Mouse (Mus musculus) midbrain, postnatal 0 days (tissue): ENCODE measurements around the gene Banp. TPM values are rescaled to one million over a fixed set of nuclear protein-coding genes. Genes with fewer than 3 reads are reported as not detected.
A peak's percentile ranks its signal among the peaks of the same experiment; 100 is the strongest.

ENCODE experiments used
- ATAC-seq: fragments of 200-750 bp; cut with Nextera tagmentation; 2 replicates; pipeline ENCODE4 v1.8.0; 2017; ENCODE audit warnings: moderate number of reproducible peaks, mild to moderate bottlenecking, moderate TSS enrichment, moderate library complexity; ENCODE audit not compliant: low FRiP score
- DNase-seq: peaks from one replicate; pipeline ENCODE4 v3.0.0-alpha.2; 2015; ENCODE audit warnings: low spot score
- H3K27ac ChIP-seq: fragments of 300-500 bp; sonication (generic); 2 replicates; pipeline ENCODE4 v1.5.1; 2014; ENCODE audit warnings: low read depth, mild to moderate bottlenecking, low read length, mixed read lengths
- H3K27me3 ChIP-seq: fragments of 300-500 bp; sonication (generic); 2 replicates; pipeline ENCODE4 v1.6.1; 2014; ENCODE audit warnings: low read length, control low read depth, mixed read lengths; ENCODE audit not compliant: insufficient read depth
- H3K36me3 ChIP-seq: fragments of 300-500 bp; sonication (generic); 2 replicates; pipeline ENCODE4 v1.6.1; 2014; ENCODE audit warnings: low read length, control low read depth, mixed read lengths; ENCODE audit not compliant: insufficient read depth
- H3K4me1 ChIP-seq: fragments of 300-500 bp; sonication (generic); 2 replicates; pipeline ENCODE4 v1.6.1; 2014; ENCODE audit warnings: mild to moderate bottlenecking, control low read depth, antibody characterized with exemption, low read length, mixed read lengths; ENCODE audit not compliant: insufficient read depth
- H3K4me2 ChIP-seq: fragments of 300-500 bp; sonication (generic); 2 replicates; pipeline ENCODE4 v1.6.1; 2014; ENCODE audit warnings: low read depth, mild to moderate bottlenecking, low read length, mixed read lengths; ENCODE audit not compliant: poor library complexity, severe bottlenecking
- H3K4me3 ChIP-seq: fragments of 300-500 bp; sonication (generic); 2 replicates; pipeline ENCODE4 v1.5.1; 2014; ENCODE audit warnings: low read depth, mild to moderate bottlenecking, low read length, moderate library complexity
- H3K9ac ChIP-seq: fragments of 300-500 bp; sonication (generic); replicated peaks from 2 replicates; pipeline ENCODE4 v1.6.1; 2014; ENCODE audit warnings: mild to moderate bottlenecking, low read length, moderate library complexity, mixed read lengths; ENCODE audit not compliant: poor library complexity, severe bottlenecking
- H3K9me3 ChIP-seq: fragments of 300-500 bp; sonication (generic); 2 replicates; pipeline ENCODE4 v1.6.1; 2016; ENCODE audit warnings: low read length, control low read depth
- CTCF ChIP-seq: IDR thresholded peaks from 2 replicates; pipeline ENCODE4 v1.5.1; 2016; ENCODE audit warnings: antibody characterized with exemption, mild to moderate bottlenecking
- WGBS: fragments of 180-500 bp; shearing (Covaris S2); extraction: QIAGEN DNeasy Blood & Tissue Kit; methylation state at CpG from one replicate; pipeline ENCODE4 v1.1.7; 2014; 5-methylcytosine and 5-hydroxymethylcytosine counted together
- polyA plus RNA-seq: library from polyadenylated mRNA; unstranded; fragments of >200 nt; fragmentation: Nextera tagmentation; extraction: Ambion mirVana; gene quantifications from 2 replicates; pipeline ENCODE4 v1.2.1, GENCODE M21; 2015
- total RNA-seq: library from RNA; depleted of rRNA; stranded (reverse); fragments of >200 nt; gene quantifications from 2 replicates; pipeline ENCODE4 v1.2.3, GENCODE M21; 2014

The Banp gene
- total and polyA plus RNA-seq, 2 experiments from 2014 or later = 24.8 to 51.6 TPM

- WGBS = 78% methylated on average over 7 of the region's 7 CpGs
- no peaks in the 10 kb centered on the region for H3K36me3 ChIP-seq
- TF ChIP-seq CTCF = no peak
- no peak overlapping the region for H3K9ac ChIP-seq
- DNase-seq = no peak
- H3K4me1 ChIP-seq = 0 out of 2 replicates have a peak, but pooled peaks cover 3% of the 10 kb centered on the region
- H3K4me2 ChIP-seq = no peak overlapping the region
- H3K27me3 ChIP-seq = no peaks in the 10 kb centered on the region
- H3K4me3 ChIP-seq = no peak overlapping the region
- no peak overlapping the region for H3K27ac ChIP-seq
- no peaks in the 10 kb centered on the region for H3K9me3 ChIP-seq
- no peak for ATAC-seq
These were observed 3.2 kb upstream of the Banp start for GRCm38 (mm10) chr8:121946351-121946750.

- no peaks in the 10 kb centered on the region for H3K36me3 ChIP-seq
- H3K9me3 ChIP-seq = no peaks in the 10 kb centered on the region
- peak overlapping the region; percentile 62 for H3K4me2 ChIP-seq
- peak overlapping the region; percentile 57; the same call in 1 of the 2 replicates for H3K27ac ChIP-seq
- H3K9ac ChIP-seq = no peak overlapping the region
- no peaks in the 10 kb centered on the region for H3K27me3 ChIP-seq
- no peak for TF ChIP-seq CTCF
- ATAC-seq (no peak), DNase-seq (no peak)
- peaks cover 6% of the 10 kb centered on the region; the same call in 1 of the 2 replicates for H3K4me1 ChIP-seq
- H3K4me3 ChIP-seq = peak overlapping the region; percentile 36; the same call in 1 of the 2 replicates
- 23% methylated on average over 19 of the region's 19 CpGs for WGBS
These were observed 2.4 kb upstream of the Banp start for GRCm38 (mm10) chr8:121947047-121947752.

- Histone ChIP-seq H3K9me3 (no peaks in the 10 kb centered on the region), H3K27me3 (no peaks in the 10 kb centered on the region), H3K4me1 (peaks cover 6% of the 10 kb centered on the region; the same call in 1 of the 2 replicates), H3K9ac (peak overlapping the region; percentile 42; the same call in 1 of the 2 replicates), H3K4me3 (peak overlapping the region; percentile 36), H3K36me3 (no peaks in the 10 kb centered on the region), H3K4me2 (peak overlapping the region; percentile 62), H3K27ac (peak overlapping the region; percentile 67)
- TF ChIP-seq CTCF = no peak
- ATAC-seq (no peak), DNase-seq (peak; percentile 95)
- 0% methylated on average over 18 of the region's 18 CpGs for WGBS
These were observed 1.8 kb upstream of the Banp start for GRCm38 (mm10) chr8:121947753-121948141.

GRCm38 (mm10) chr8:121948321-121949145 is 1.0 kb upstream of the Banp start:
- Histone ChIP-seq H3K4me2 (peak overlapping the region; percentile 62), H3K4me1 (peaks cover 6% of the 10 kb centered on the region; the same call in 1 of the 2 replicates), H3K4me3 (peak overlapping the region; percentile 36; the same call in 1 of the 2 replicates), H3K9me3 (no peaks in the 10 kb centered on the region), H3K36me3 (no peaks in the 10 kb centered on the region), H3K27me3 (no peaks in the 10 kb centered on the region), H3K27ac (peak overlapping the region; percentile 67; the same call in 1 of the 2 replicates), H3K9ac (peak overlapping the region; percentile 42; the same call in 1 of the 2 replicates)
- no peak for TF ChIP-seq CTCF
- WGBS = 58% methylated on average over 19 of the region's 19 CpGs
- ATAC-seq = no peak
- no peak for DNase-seq

- H3K9ac ChIP-seq = peak overlapping the region; percentile 98
- no peak for TF ChIP-seq CTCF
- DNase-seq (peak; percentile 100), ATAC-seq (peak; percentile 94)
- no peaks in the 10 kb centered on the region for H3K27me3 ChIP-seq
- H3K9me3 ChIP-seq = no peaks in the 10 kb centered on the region
- peaks cover 3% of the 10 kb centered on the region; the same call in 1 of the 2 replicates for H3K36me3 ChIP-seq
- H3K27ac ChIP-seq = peak overlapping the region; percentile 98
- under 1% methylated on average over 52 of the region's 66 CpGs for WGBS
- peaks cover 6% of the 10 kb centered on the region; the same call in 1 of the 2 replicates for H3K4me1 ChIP-seq
- peak overlapping the region; percentile 79 for H3K4me2 ChIP-seq
- H3K4me3 ChIP-seq = peak overlapping the region; percentile 89
These were observed 595 bp downstream of the Banp start for GRCm38 (mm10) chr8:121949941-121950748.
